In the genomic region with DNA sequence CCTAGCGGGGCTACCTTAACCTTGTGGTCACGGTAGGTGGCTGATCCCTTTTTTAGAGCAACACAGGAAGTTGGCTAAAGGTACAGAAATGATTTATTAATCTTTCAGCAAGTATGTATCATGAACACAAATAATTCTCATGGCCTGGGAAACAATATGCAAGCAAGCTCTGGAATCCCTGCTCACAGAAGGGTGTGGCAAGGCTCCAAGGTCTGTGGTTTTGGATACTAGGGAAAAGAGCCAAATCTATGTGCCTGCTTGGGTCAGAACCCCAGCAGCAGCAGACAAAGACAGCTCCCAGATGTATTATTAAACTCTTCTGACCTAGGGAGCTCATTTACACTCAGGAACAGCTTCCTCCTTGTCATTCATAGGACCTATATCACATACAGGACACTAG, we compare ENCODE assay signal across 21 mouse cellular contexts. TPM values are rescaled to one million over a fixed set of nuclear protein-coding genes. Genes with fewer than 3 reads are reported as not detected.
DNase-seq lines count a peak whose midpoint lies in the region; ATAC-seq lines count a peak whose summit lies in the region.
"Had no signal": no experiment of that assay in that cellular context is flagged by ENCODE, and none has a peak within 500 bp of the region (broad histone marks: within the 10 kb centered on the region; RNA-seq: fewer than 3 reads in every experiment).

No protein-coding gene starts in this region.

- peaks cover 22% of the 10 kb centered on the region for H3K36me3 ChIP-seq in embryonic facial prominence, embryonic 13.5 days
- H3K36me3 ChIP-seq in embryonic facial prominence, embryonic 10.5 days (replicated peaks), result peaks cover 29% of the 10 kb centered on the region
- H3K36me3 ChIP-seq in forebrain, embryonic 14.5 days (ENCODE audit: control insufficient read depth, insufficient read depth, low read length), result peaks cover 27% of the 10 kb centered on the region

- no peak overlapping the region for H3K9ac ChIP-seq in embryonic facial prominence, embryonic 13.5 days
- no peak overlapping the region for H3K9ac ChIP-seq in forebrain, embryonic 14.5 days (ENCODE audit: low read length)
- H3K9ac ChIP-seq: forebrain, embryonic 15.5 days; hindbrain, embryonic 14.5 days; intestine, embryonic 15.5 days had no signal

- peaks cover 9% of the 10 kb centered on the region; the same call in 1 of the 2 replicates for H3K4me1 ChIP-seq in embryonic facial prominence, embryonic 13.5 days
- no peaks in the 10 kb centered on the region for H3K4me1 ChIP-seq in embryonic facial prominence, embryonic 10.5 days
- H3K4me1 ChIP-seq in forebrain, embryonic 14.5 days (ENCODE audit: control insufficient read depth, insufficient read depth, low read length), result no peaks in the 10 kb centered on the region
- H3K4me1 ChIP-seq: forebrain, embryonic 15.5 days; intestine, embryonic 15.5 days had no signal

- H3K27me3 ChIP-seq in embryonic facial prominence, embryonic 13.5 days, result no peaks in the 10 kb centered on the region
- H3K27me3 ChIP-seq in embryonic facial prominence, embryonic 10.5 days (replicated peaks; ENCODE audit: low read depth, poor library complexity, severe bottlenecking), result no peaks in the 10 kb centered on the region
- H3K27me3 ChIP-seq in forebrain, embryonic 14.5 days (replicated peaks; ENCODE audit: control insufficient read depth, insufficient read depth, low read length), result no peaks in the 10 kb centered on the region
- H3K27me3 ChIP-seq: forebrain, embryonic 15.5 days; intestine, embryonic 15.5 days; Patski had no signal

- no peak for DNase-seq in embryonic facial prominence, embryonic 10.5 days (ENCODE audit: low spot score)
- DNase-seq in 3T3-L1 (ENCODE audit: low read depth, low spot score), result peak; percentile 91
- DNase-seq in adrenal gland, postnatal 25 days, result peak; percentile 60
- DNase-seq in lung, postnatal 10 days, result peak; percentile 27
- DNase-seq in forebrain, embryonic 14.5 days (ENCODE audit: low spot score), result no peak
- no peak for DNase-seq in liver
- DNase-seq: B cell, adult 2 months; cerebellum, adult 9-11 months; heart, postnatal 14 days; right cerebral cortex, postnatal 25 days; thymus, postnatal 14 days had no signal

- 65% methylated on average over 2 of the region's 2 CpGs for WGBS in embryonic facial prominence, embryonic 13.5 days
- 73% methylated on average over 2 of the region's 2 CpGs for WGBS in embryonic facial prominence, embryonic 10.5 days
- 91% methylated on average over 2 of the region's 2 CpGs for WGBS in forebrain, embryonic 14.5 days

- no peak overlapping the region for H3K4me2 ChIP-seq in embryonic facial prominence, embryonic 13.5 days
- H3K4me2 ChIP-seq in forebrain, embryonic 14.5 days (ENCODE audit: low read length), result no peak overlapping the region
- H3K4me2 ChIP-seq: forebrain, embryonic 15.5 days; hindbrain, embryonic 14.5 days; intestine, embryonic 15.5 days had no signal

- no peak for ATAC-seq in embryonic facial prominence, embryonic 13.5 days (ENCODE audit: insufficient number of reproducible peaks, insufficient read depth, low FRiP score, low TSS enrichment, low read depth)
- no peak for ATAC-seq in forebrain, embryonic 14.5 days
- ATAC-seq: forebrain, embryonic 15.5 days; intestine, embryonic 15.5 days; midbrain, embryonic 16.5 days had no signal

- peak overlapping the region; percentile 52; the same call in 1 of the 2 replicates for H3K27ac ChIP-seq in embryonic facial prominence, embryonic 13.5 days
- H3K27ac ChIP-seq in embryonic facial prominence, embryonic 10.5 days (replicated peaks), result no peak overlapping the region
- no peak overlapping the region for H3K27ac ChIP-seq in forebrain, embryonic 14.5 days (ENCODE audit: low read depth, low read length)
- H3K27ac ChIP-seq: forebrain, embryonic 15.5 days; heart, embryonic 10.5 days; hindbrain, embryonic 14.5 days; intestine, embryonic 15.5 days; layer of hippocampus, adult 2 months had no signal

- H3K9me3 ChIP-seq in embryonic facial prominence, embryonic 13.5 days, result no peaks in the 10 kb centered on the region
- H3K9me3 ChIP-seq in embryonic facial prominence, embryonic 10.5 days, result no peaks in the 10 kb centered on the region
- H3K9me3 ChIP-seq in forebrain, embryonic 14.5 days (replicated peaks; ENCODE audit: control insufficient read depth, low read length), result no peaks in the 10 kb centered on the region
- H3K9me3 ChIP-seq: forebrain, embryonic 15.5 days; heart, embryonic 10.5 days; intestine, embryonic 15.5 days had no signal

- H3K4me3 ChIP-seq in embryonic facial prominence, embryonic 13.5 days, result no peak overlapping the region
- H3K4me3 ChIP-seq in embryonic facial prominence, embryonic 10.5 days, result no peak overlapping the region
- no peak overlapping the region for H3K4me3 ChIP-seq in forebrain, embryonic 14.5 days (ENCODE audit: low read depth, low read length)
- H3K4me3 ChIP-seq: forebrain, embryonic 15.5 days; heart, embryonic 10.5 days; intestine, embryonic 15.5 days; layer of hippocampus, adult 2 months had no signal

RNA-seq across cellular contexts. Expression of a gene that starts 22.7 kb away (rescaled TPM):
- 591 and 658 TPM in 2 replicates for polyA plus RNA-seq in embryonic facial prominence, embryonic 13.5 days (2015; fragmentation: Nextera tagmentation; extraction: Ambion mirVana)
- polyA plus RNA-seq in embryonic facial prominence, embryonic 10.5 days (2016; fragmentation: Nextera tagmentation; extraction: Ambion mirVana), result 625 and 652 TPM in 2 replicates
- 156 TPM in 2 replicates for total RNA-seq in adrenal gland, postnatal 25 days (2021)
- 357 and 368 TPM in 2 replicates for polyA plus RNA-seq in forebrain, embryonic 14.5 days (2014; fragmentation: Nextera tagmentation; extraction: Ambion mirVana)

RNA-seq across cellular contexts. Expression of a gene that starts 40.1 kb away (rescaled TPM):
- polyA plus RNA-seq in embryonic facial prominence, embryonic 13.5 days (2015; fragmentation: Nextera tagmentation; extraction: Ambion mirVana), result 0.94 and 1.6 TPM in 2 replicates
- polyA plus RNA-seq in embryonic facial prominence, embryonic 10.5 days (2016; fragmentation: Nextera tagmentation; extraction: Ambion mirVana), result 0.52 and 0.62 TPM in 2 replicates
- 0.90 and 1.5 TPM in 2 replicates for total RNA-seq in adrenal gland, postnatal 25 days (2021)
- 0.20 and 0.32 TPM in 2 replicates for polyA plus RNA-seq in forebrain, embryonic 14.5 days (2014; fragmentation: Nextera tagmentation; extraction: Ambion mirVana)
- total RNA-seq: megakaryocyte-erythroid progenitor cell, adult 5-6 weeks had no signal
- polyA plus RNA-seq: liver, embryonic 16.5 days; Patski had no signal

RNA-seq across cellular contexts. Expression of a gene that starts 59.2 kb away (rescaled TPM):
- polyA plus RNA-seq in embryonic facial prominence, embryonic 13.5 days (2015; fragmentation: Nextera tagmentation; extraction: Ambion mirVana), result 27.7 and 28.7 TPM in 2 replicates
- 41.8 and 43.4 TPM in 2 replicates for polyA plus RNA-seq in embryonic facial prominence, embryonic 10.5 days (2016; fragmentation: Nextera tagmentation; extraction: Ambion mirVana)
- total RNA-seq in adrenal gland, postnatal 25 days (2021), result 13.8 and 16.1 TPM in 2 replicates
- 19.5 and 19.6 TPM in 2 replicates for polyA plus RNA-seq in forebrain, embryonic 14.5 days (2014; fragmentation: Nextera tagmentation; extraction: Ambion mirVana)

Comparison
In these comparisons a context has a peak if more than half of its experiments do, and no peak if none do; other contexts are left out.
1. DNase-seq: peak in 3T3-L1 (single experiment), adrenal gland, postnatal 25 days (single experiment) and lung, postnatal 10 days (single experiment); none in embryonic facial prominence, embryonic 10.5 days (single experiment), forebrain, embryonic 14.5 days (single experiment) and liver (single experiment).